Mouse (Mus musculus) ES-Bruce4 (cell line): ENCODE measurements at regions not wholly inside any gene's neighbourhood (a gene's known extent, or its start where the extent isn't known, plus 50 kb on each side); places are given as distances from the start of the nearest gene placed in this dataset.

Source experiments
- CTCF ChIP-seq: IDR thresholded peaks from one replicate; pipeline ENCODE4 v1.8.1; 2011; ENCODE audit warnings: low read depth, low read length
- EP300 ChIP-seq: IDR thresholded peaks from 2 replicates; pipeline ENCODE4 v1.6.1; 2011; ENCODE audit warnings: low read depth, low read length; ENCODE audit not compliant: insufficient read depth
- POLR2A ChIP-seq: IDR thresholded peaks from one replicate; pipeline ENCODE4 v1.8.1; 2011; ENCODE audit warnings: low read length; ENCODE audit not compliant: insufficient read depth

- TF ChIP-seq CTCF (no peak), POLR2A (no peak), EP300 (no peak)
Observed at GRCm38 (mm10) chr8:91987854-91988253, 186.0 kb upstream of the Irx3 start.
